Mouse (Mus musculus): ENCODE results near the gene Bpifc. TPM values are rescaled to one million over a fixed set of nuclear protein-coding genes. Genes with fewer than 3 reads are reported as not detected.

Bpifc gene
- polyA plus RNA-seq, 2 experiments from 2014 or later = 0.17 TPM; not detected in 1

DNA sequence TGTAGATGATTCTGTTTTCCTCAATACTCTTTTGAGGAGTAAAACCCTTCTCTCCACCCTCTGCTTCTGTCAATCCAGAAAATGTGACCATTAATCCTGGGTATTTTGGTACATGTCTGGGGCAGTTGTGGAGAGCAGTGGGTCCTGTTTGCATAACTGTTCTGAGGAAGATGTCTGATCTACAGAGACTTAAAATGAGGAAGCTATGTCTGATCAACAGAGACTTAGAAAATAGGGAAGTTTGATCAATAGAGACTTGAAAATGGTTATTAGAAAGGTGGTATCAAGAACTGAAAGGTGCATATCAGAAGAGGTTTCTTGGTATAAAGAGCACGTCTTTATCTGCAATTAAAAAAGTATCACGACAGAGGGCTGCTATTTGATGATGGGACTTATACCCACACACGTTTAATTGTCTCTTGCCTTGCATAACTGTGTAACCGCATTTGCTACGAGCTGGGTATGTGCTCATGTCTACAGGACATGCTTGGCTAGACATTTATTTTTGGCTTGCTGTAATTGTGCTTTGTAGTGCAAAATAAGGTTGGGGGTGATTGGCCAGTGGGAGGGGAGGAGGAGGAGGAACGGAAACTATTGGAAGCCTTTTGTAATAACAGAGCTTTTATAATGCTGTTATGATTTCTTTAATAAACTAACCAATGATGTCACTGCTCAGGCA, 59.8 kb downstream of the Bpifc start:
- ATAC-seq = no peak

DNA sequence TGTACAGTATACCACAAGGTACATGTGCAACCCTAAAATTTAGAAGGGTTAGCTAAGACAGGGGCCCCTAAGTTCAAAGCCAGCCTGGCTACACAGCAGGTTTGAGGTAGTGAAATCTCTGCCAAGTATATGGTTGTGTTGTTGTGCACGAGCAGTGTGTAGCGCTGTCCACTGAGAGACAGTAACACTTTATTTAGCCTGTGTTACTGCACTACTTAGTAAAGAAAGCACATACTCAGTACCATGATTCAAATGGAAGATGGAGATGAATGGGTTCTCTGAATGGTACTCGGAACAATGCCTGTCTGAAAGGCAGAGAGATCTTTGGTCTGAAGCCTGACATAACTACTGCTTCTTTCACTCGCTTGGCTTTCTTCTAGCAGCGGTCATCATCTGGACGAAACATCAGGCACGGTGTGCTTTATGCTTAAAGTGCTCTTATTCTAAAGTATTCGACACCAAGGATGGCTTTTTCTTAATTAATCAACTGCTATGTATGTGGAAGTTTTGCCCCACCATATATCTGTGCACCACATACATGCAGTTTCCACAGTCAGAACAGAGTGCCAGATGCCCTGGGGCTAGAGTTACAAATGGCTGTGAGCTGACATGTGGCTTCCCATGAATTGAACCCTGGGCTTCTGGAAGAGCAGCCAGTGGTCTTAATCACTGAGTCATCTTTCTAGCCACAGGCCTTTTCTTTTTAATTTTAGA, 63.1 kb downstream of the Bpifc start:
- no peak for ATAC-seq

DNA sequence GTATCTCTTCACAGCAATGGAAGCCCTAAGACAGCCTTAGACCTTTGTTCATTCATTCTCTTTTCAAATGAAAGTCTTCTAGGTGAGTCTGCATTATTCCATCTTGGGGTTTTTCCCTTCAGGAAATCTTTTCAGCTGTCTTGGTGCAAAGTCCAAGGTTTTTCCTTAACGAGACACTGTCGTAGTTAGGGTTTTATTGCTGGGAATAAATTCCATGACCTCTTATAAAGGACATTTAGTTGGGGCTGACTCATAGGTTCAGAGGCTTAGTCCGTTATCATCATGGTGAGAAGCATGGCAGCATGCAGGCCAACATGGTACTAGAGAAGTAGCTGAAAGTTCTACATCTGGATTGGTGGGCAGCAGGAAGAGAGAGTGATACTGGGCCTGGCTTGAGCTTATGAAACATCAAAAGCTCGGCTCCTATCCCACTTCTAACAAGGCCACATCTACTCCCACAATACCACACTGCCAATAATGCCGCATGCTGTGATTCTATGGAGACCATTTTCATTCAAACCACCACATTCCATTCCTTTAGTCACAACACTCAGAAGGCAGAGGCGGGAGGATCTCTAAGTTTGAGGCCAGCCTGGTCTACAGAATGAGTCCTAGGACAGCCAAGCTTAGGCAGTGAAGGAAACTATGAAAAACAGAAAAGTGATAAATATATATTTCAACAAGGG, 75.3 kb downstream of the Bpifc start:
- no peak for ATAC-seq

DNA sequence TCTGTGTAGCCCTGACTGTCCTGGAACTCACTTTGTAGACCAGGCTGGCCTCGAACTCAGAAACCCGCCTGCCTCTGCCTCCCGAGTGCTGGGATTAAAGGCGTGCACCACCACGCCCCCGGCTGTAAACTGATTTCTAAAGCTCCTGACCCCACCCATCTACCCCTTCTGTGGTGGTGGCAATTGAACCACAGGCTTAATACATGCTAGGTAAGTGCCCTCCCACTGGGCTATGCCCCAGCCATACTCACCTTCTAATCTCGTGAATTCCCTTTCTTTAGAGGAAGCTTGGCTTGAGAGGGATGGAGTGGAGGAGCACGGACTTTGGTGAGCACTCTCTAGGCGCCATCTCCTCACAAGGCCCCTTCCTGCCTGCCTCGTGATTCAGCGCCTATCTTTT, 81.7 kb downstream of the Bpifc start:
- ATAC-seq = no peak

DNA sequence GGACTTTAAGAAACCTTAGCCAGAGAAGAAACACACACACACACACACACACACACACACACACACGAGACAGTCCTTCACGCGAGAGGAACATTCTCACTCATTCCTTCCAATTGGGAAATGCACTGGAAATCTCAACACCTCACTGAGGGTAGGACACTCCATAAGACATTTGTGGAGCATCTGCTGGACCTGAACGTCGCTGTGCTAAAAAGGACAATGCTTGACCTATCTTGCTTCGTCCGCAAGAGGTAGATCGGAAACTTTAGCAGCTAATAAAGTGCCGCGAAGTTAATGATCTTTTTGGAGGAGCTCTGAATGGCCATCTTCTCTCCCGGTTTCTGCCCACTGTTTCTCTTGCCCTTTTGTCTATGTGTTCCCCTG, 82.5 kb downstream of the Bpifc start:
- ATAC-seq = no peak

DNA sequence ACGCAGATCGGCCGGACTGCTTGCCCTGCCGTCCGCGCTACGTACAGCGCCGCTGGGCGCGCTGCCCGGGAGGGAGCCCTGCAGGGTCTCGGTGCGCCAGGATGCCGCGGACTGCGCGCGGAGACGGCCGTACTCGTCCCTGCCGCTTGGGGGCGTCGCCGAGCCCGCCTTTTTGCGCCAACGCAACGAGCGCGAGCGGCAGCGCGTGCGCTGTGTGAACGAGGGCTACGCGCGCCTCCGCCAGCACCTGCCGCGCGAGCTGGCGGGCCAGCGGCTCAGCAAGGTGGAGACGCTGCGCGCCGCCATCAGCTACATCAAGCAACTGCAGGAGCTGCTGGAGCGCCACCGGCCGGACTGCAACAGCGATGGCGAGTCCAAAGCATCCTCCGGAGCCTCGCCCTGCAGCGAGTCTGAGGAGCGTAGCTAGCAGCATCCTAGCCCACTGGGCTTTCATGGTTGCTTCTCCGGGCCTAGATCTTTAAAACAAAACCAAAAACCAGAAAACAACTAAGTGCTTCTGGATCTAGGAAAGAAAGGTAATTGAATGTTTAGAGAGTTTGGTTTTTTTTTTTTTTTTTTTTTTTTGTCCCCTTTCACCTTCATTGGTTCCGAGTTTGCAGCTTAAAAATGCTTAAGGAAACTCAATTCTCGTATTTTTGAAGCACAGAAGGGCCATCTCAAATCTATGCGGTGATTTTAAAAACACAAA, 83.0 kb downstream of the Bpifc start:
- ATAC-seq = peak; percentile 78

DNA sequence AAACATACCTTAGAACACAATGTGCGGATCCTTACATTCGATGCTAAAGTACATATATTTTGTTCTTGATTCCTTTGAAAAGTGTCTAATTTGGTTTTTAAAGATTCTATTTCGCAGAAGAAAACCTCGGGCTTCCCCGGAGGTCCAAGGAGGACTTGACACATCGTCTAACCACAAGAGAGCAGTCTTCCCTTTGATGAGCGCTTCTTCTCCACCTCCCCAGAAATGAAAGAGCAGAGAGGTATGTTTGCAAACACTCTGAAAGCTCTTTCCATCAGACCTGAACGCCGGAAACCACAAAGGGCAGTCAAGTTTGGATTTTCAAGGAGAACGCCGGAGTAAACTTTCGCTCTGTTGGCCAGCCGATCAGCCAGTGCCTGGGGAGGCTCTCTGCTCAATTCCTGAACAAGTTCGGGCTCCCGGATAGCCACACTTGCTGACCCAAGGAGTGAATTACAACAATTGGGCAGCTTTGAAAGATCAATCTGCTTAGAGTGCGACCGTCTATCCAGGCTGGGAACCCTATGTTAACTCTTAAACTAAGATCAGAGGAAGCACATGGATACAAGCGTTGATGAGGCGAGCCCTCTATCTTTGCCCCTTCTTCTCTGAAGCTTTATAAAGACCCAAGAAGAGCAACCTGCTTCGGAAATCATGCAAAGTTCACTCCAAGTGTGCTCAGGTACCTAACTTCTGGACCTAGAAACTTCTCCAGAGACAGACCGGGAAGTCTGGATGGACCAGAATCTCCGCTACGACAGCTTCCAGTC, 83.8 kb downstream of the Bpifc start, which contains the start of gene Ascl4:
TSS of gene Ascl4 (plus strand) at position 6 of the 770 bp plus-strand sequence.
- peak; percentile 33 for ATAC-seq

DNA sequence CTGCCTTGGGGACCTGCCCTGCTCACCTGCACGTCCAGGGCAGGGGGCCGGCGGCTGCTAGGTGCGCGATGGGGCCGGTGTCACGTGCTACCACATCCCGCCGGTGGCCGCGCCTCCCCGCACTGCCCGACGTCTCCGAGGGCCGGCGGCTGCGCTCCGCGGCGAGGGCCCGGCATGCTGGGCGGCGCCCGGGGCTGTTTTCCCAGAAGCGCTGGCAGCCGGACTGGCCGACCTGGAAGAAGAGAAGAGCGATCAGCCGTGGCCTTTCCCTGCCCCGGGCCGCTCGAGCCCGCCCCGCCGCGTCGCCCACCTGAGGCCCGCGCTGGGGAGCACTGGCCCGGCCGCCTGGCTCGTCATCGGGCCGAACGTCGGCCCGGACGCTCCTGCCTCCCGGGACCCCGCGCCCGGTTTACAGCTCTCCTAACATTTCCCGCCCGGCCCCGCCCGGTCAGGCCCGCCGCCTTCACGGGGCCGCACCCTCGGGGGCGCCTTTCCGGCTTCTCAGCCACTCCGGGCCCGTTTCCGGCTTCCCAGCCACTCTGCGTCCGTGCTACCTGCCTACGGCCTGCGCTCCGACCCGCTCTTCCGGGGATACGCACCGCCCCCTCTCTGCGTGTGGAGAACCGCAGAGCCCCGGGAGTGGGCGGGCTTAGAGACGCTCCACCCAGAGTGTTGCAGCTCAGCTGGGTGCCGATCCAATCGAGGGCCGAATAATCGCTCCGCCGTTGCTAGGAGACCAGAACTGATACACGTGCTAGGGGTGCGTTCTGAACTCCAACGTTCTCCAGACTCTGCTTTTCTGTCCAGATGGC, 95.0 kb downstream of the Bpifc start, which contains the start of gene Prdm4:
TSS of gene Prdm4 (minus strand) at position 645 of the 812 bp plus-strand sequence.
- peak; percentile 99 for ATAC-seq

Other genes with a start within 250 kb of the Bpifc start
- 10 to 100 TPM; 42.9 to 44.3 TPM for gene Pwp1, start 182.4 kb downstream of the Bpifc start, polyA plus RNA-seq (2017; shearing (Covaris generic))
- 1 to 10 TPM; 4.8 to 5.2 TPM for gene Prdm4, start 94.8 kb downstream of the Bpifc start, polyA plus RNA-seq (2017; shearing (Covaris generic))
- gene Ascl4, start 84.2 kb downstream of the Bpifc start, polyA plus RNA-seq (2017; shearing (Covaris generic)) = under 1 TPM; 0.16 to 0.23 TPM
- 100 to 1,000 TPM; 151 to 173 TPM for gene Rtcb, start 54.1 kb downstream of the Bpifc start, polyA plus RNA-seq (2017; shearing (Covaris generic))
- gene Fbxo7, start 10.1 kb upstream of the Bpifc start, polyA plus RNA-seq (2017; shearing (Covaris generic)) = 10 to 100 TPM; 43.0 to 47.5 TPM

Data from activated CD4-positive, CD25-positive, alpha-beta regulatory T cell, adult 4 months (primary cell).